Mouse (Mus musculus) adrenal gland, postnatal 14 days (tissue): ENCODE measurements at regions not wholly inside any gene's neighbourhood (a gene's known extent, or its start where the extent isn't known, plus 50 kb on each side); places are given as distances from the start of the nearest gene placed in this dataset.

ENCODE experiments used
- DNase-seq: peaks from one replicate; pipeline ENCODE4 v3.0.0; 2021; ENCODE audit warnings: mixed read lengths

GRCm38 (mm10) chr4:131097421-131097820 lies 153.2 kb downstream of the Matn1 start:
- no peak for DNase-seq

- no peak for DNase-seq
Observed at GRCm38 (mm10) chr4:131100093-131100795, 156.1 kb downstream of the Matn1 start.

GRCm38 (mm10) chr4:131100796-131101156 lies 156.6 kb downstream of the Matn1 start:
- DNase-seq = no peak

DNA sequence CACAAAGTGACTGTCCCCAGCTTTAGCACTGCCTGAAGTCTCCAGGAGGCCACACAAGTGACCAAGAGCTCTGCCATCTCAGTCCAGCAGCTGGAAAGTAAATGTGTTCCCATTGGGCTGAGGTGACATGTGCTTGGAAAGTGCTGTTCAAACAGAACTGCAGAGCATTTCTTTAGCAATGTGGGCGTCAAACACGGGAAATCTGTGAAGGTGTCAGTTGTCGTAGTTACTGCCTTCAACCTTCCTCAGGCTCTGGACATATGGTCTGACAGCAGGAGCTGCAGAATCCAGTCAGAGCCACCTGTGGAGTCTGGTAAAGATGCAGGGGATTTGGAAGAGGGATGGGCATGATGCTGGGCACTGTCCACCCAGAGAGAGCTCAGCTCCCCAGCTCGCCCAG lies 158.0 kb downstream of the Matn1 start:
- no peak for DNase-seq

DNA sequence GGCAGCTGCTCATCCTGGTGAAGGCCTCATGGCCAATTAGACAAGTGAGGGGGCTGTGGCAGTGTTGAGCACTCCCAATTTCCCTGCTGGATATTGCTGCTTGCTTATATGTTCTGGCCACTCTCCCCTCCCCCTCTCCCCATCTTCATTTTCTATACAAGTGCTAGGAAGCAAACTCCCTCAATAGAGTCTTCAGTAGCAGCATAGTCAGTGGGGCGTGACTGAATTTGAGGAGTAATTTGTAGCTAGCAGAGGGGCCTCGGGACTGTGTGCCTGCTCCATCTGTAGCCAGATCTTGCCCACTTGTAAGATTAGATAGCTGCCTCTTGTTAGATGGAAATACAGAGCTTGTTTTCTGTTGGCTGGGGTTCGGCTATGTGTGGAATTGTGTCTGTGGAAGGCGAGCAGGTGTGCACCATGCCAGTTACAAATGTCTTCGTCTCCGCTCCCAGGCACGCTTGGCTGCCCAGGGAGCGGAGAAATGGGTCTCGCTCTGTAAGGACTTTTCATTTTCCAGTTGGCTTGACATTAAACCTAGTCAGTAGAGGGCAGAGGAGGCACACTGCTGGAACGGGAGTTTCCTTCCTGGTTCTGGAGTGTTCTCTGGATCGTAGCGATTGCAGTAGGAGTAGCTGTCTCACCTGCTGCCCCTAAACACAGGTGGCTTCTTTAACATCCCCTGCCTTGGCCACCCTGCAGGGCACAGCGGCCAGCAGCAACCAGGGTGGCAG lies 163.1 kb downstream of the Matn1 start:
- no peak for DNase-seq

DNA sequence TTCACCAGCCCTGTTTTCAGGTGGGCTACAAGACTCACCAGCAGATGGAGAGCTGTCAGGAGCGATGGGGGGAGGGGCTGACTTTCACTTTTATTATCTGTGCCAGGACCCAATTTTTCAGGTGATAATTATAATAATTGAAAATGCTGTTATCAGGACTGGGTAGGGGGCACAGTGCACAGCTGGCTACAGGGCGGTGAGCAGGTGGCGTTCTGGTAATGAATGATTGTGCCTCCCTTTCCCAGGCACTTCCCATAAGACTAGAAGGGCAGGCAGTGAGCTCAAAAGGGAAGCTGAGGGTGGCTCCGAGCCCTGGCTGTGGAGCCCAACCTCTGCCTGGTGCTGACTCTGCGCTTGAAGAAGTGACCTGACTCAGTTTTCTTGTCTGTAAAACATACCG lies 168.4 kb downstream of the Matn1 start:
- DNase-seq = no peak

- no peak for DNase-seq
Observed at GRCm38 (mm10) chr4:131113727-131114303, 169.6 kb downstream of the Matn1 start.

GRCm38 (mm10) chr4:131115247-131115646 lies 171.1 kb downstream of the Matn1 start:
- DNase-seq = peak; percentile 84

DNA sequence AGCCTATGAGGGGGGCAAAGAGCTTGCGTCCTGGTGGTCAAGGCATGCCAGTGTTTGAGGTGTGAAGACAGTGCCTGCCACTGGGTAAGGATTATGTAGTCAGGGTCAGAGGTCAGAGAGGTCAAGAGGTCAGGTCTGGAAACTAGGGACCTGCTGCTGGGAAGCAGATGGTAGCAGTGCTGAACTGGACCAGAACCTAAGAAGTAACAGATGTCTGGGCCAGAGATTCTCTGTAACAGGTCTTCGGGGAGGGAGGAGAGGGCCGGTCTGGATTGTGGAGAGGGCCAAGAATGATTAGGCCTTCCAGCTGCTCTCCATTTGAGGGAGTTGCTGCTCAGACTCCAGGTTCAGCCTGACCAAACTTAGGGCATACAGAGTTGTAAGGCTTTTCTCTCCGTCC lies 174.4 kb downstream of the Matn1 start:
- DNase-seq = no peak

DNA sequence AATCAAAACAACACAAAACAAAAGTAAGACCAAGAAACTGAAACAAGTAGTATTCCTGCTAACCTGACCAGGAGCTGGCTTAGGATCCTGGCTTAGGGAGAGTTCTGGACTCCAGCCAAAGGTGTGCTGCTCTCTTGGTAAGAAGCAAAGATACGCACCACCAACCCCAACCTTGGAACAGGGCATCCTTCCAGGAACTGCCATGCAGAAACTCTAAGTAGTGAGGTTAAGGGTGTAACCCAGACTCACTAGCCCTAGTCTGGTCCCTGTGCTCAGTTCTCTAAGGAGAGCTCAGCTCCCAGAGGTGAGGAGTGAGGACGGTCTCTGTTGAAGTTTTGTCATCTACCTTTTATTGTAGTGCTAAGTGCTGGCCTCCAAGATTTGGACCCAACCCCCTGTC lies 175.4 kb downstream of the Matn1 start:
- no peak for DNase-seq

- no peak for DNase-seq
Observed at GRCm38 (mm10) chr4:131120680-131121079, 176.5 kb downstream of the Matn1 start.

- DNase-seq = no peak
Observed at GRCm38 (mm10) chr4:131125975-131126374, 181.8 kb downstream of the Matn1 start.

DNA sequence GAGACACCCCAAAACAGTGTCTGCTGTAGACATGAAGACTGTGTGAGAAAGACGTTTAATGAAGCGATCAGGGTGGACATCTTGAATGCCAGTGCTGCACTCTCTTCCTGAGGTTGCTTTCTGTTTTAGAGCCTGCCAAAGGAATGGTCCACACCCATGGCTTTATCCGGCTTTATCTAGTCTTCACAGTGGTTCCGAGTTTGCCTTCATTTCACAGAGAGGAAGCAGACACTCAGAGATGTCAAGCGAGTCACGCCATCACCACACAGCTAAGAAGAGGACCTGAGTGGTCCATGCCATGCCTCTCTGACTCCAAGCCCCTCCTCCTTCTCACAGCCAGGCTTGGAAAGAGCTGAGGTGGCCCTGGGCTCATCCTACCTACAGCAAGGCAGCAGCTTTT lies 182.7 kb downstream of the Matn1 start:
- no peak for DNase-seq

- no peak for DNase-seq
Observed at GRCm38 (mm10) chr4:131128646-131129045, 184.5 kb downstream of the Matn1 start.

DNA sequence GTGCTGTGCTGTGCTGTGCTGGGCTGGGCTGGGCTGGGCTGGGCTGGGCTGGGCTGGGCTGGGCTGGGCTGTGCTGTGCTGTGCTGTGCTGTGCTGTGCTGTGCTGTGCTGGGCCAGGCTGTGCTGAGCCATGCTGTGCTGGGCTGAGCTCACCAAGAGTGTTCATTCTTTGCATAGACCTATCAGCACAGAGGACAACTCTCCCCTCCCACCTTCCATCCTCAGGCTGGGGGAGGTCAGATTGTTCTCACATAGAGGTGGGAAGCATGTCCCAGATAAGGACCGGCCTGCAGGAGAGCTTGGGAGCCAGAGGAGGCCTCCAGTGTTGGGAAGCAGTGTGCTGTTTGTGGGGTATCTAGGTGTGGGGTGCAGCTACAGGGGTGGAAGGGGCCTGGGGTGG lies 188.0 kb downstream of the Matn1 start:
- DNase-seq = no peak

- no peak for DNase-seq
Observed at GRCm38 (mm10) chr4:131132781-131133180, 188.6 kb downstream of the Matn1 start.

GRCm38 (mm10) chr4:131135841-131136240 lies 191.7 kb downstream of the Matn1 start:
- no peak for DNase-seq

- no peak for DNase-seq
Observed at GRCm38 (mm10) chr4:131138891-131139290, 194.7 kb downstream of the Matn1 start.

- DNase-seq = no peak
Observed at GRCm38 (mm10) chr4:131141890-131142465, 197.8 kb downstream of the Matn1 start.

DNA sequence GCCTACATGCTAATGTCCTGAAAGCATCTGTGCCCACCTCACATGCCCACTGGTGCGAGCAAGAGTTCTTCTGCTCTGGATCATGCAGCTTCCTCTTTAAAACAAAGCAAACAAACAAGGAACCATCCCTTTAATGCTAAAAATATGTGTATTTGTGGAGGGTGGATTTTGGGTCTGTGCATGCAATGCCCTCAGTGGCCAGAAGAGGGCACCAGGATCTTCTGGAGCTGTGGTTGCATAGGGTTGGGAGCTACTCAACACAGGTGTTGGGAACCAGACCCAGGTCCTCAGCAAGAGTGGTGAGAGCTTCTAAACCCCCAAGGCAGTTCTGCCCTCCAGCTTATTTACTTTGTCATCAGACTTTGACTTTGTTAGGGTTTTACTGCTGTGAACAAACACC lies 201.3 kb downstream of the Matn1 start:
- no peak for DNase-seq

DNA sequence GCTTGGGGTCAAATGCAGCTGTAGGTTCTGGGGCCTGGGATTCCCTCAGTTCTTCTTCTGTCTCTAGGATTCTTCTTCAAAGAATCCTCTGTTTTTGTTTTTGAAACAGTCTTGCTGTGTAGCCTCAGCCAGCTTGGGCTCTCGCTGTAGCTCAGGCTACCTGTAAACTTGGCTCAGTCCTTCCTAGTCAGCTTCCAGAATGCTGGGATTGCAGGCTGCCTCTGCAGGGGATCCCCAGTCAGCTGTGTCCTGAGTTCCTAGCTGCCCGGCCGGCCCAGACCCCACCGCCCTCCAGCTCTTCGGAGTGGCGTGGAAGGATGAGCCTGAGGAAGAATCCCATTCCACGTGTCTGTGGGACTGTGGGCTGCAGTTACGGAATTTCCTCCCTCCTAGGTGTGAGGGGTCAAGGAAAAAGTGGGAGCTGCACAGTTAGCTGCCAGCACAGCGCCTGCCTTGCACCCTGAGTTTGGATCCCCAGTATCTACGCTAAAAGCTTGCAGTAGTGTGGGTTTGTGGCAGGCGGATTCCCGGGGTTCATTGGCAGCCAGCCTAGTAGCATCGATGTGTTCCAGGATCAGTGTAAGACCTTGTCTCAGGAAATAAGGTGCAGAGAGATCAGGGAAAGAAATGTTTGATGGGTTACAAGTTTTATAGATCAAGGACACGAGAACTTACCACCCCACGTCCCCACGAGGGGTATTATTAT lies 204.0 kb downstream of the Matn1 start:
- no peak for DNase-seq

DNA sequence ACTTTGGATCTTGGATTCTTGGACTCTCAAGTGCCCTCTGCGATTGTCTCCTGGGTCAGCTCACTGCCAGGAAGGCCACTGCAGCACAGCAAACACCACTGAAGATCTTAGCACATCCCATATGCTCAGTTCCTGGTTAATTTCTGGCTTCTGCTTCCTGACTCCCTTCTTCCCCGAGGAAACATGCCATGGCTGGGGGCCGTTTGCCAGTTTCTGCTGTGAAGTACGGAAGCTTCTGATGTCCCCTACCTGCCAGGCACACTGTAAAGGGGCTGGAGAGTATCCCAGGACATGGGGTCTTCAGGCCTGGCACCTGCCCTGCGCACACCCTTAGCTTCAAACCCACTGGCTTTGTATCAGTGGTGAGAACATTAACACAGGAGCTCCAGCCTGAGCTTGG lies 205.3 kb downstream of the Matn1 start:
- DNase-seq = no peak

GRCm38 (mm10) chr4:131159712-131160111 lies 215.5 kb downstream of the Matn1 start:
- DNase-seq = no peak
